Mouse (Mus musculus) thymus, adult 2 months (tissue): ENCODE measurements around the gene Eif4g2.

Source experiments
- CTCF ChIP-seq: fragments of 200-500 bp; IDR thresholded peaks from 2 replicates; pipeline ENCODE4 v1.5.1; 2012; ENCODE audit warnings: mild to moderate bottlenecking, control low read depth, low read length, moderate library complexity, borderline replicate concordance; ENCODE audit not compliant: control insufficient read depth, poor library complexity, insufficient read depth; ENCODE audit errors: extremely low read depth
- POLR2A ChIP-seq: fragments of 200-500 bp; IDR thresholded peaks from 2 replicates; pipeline ENCODE4 v1.6.1; 2012; ENCODE audit warnings: mild to moderate bottlenecking, low read length, control low read depth, moderate library complexity; ENCODE audit not compliant: control insufficient read depth, poor library complexity, insufficient read depth; ENCODE audit errors: extremely low read depth

GRCm38 (mm10) chr7:111024068-111024594 is 58.7 kb downstream of the Eif4g2 start:
- TF ChIP-seq POLR2A (no peak), CTCF (no peak)
